Mouse (Mus musculus) right cerebral cortex, postnatal 25 days (tissue): ENCODE results near the gene Hoxc13.

Experiments used
- DNase-seq: peaks from one replicate; pipeline ENCODE4 v3.0.0; 2022

Hoxc13 gene

GRCm38 (mm10) chr15:102937036-102937666, 16.2 kb downstream of the Hoxc13 start:
- DNase-seq, result no peak

GRCm38 (mm10) chr15:102939256-102940155, 18.6 kb downstream of the Hoxc13 start:
- no peak for DNase-seq

- DNase-seq, result no peak
These were observed 22.0 kb downstream of the Hoxc13 start for GRCm38 (mm10) chr15:102942739-102943467.

- DNase-seq, result no peak
These were observed 22.5 kb downstream of the Hoxc13 start for GRCm38 (mm10) chr15:102943468-102943813.

- no peak for DNase-seq
These were observed 24.5 kb downstream of the Hoxc13 start for GRCm38 (mm10) chr15:102945185-102946077.

GRCm38 (mm10) chr15:102947276-102947675, 26.4 kb downstream of the Hoxc13 start:
- no peak for DNase-seq

- DNase-seq, result no peak
These were observed 27.9 kb downstream of the Hoxc13 start for GRCm38 (mm10) chr15:102948842-102949241.

- no peak for DNase-seq
These were observed 28.8 kb downstream of the Hoxc13 start for GRCm38 (mm10) chr15:102949696-102950095.

GRCm38 (mm10) chr15:102950877-102951276, 30.0 kb downstream of the Hoxc13 start:
- no peak for DNase-seq

- no peak for DNase-seq
These were observed 32.7 kb downstream of the Hoxc13 start for GRCm38 (mm10) chr15:102953561-102953960.

GRCm38 (mm10) chr15:102954192-102955006, 33.5 kb downstream of the Hoxc13 start, which contains the start of gene Hoxc11:
Gene Hoxc11 (plus strand): TSS chr15:102954427.
- no peak for DNase-seq

- DNase-seq, result no peak
These were observed 34.1 kb downstream of the Hoxc13 start for GRCm38 (mm10) chr15:102955007-102955382.

- no peak for DNase-seq
These were observed 35.1 kb downstream of the Hoxc13 start for GRCm38 (mm10) chr15:102955833-102956640.

- DNase-seq, result no peak
These were observed 36.0 kb downstream of the Hoxc13 start for GRCm38 (mm10) chr15:102956906-102957305.

- DNase-seq, result no peak
These were observed 38.8 kb downstream of the Hoxc13 start for GRCm38 (mm10) chr15:102959663-102960191.

- no peak for DNase-seq
These were observed 40.8 kb downstream of the Hoxc13 start for GRCm38 (mm10) chr15:102961728-102962127.

GRCm38 (mm10) chr15:102962492-102962891, 41.6 kb downstream of the Hoxc13 start:
- no peak for DNase-seq

GRCm38 (mm10) chr15:102963259-102963658, 42.4 kb downstream of the Hoxc13 start:
- DNase-seq, result no peak

GRCm38 (mm10) chr15:102963671-102964640, 43.1 kb downstream of the Hoxc13 start:
- no peak for DNase-seq
